Mouse (Mus musculus) hindbrain, embryonic 11.5 days (tissue): ENCODE measurements around the gene Socs4. TPM values are rescaled to one million over a fixed set of nuclear protein-coding genes. Genes with fewer than 3 reads are reported as not detected.

Source experiments
- ATAC-seq: fragments of 200-750 bp; cut with Nextera tagmentation; 2 replicates; pipeline ENCODE4 v1.8.0; 2017; ENCODE audit warnings: mild to moderate bottlenecking, moderate TSS enrichment, moderate library complexity; ENCODE audit not compliant: low FRiP score
- DNase-seq: peaks from one replicate; pipeline ENCODE4 v3.0.0-alpha.2; 2015; ENCODE audit warnings: low spot score
- H3K27ac ChIP-seq: fragments of 300-500 bp; sonication (generic); 2 replicates; pipeline ENCODE4 v1.5.1; 2014; ENCODE audit warnings: mild to moderate bottlenecking, low read depth, low read length
- H3K27me3 ChIP-seq: fragments of 300-500 bp; sonication (generic); 2 replicates; pipeline ENCODE4 v1.6.1; 2014; ENCODE audit warnings: mild to moderate bottlenecking, low read length, moderate library complexity, mixed read lengths; ENCODE audit not compliant: control insufficient read depth, insufficient read depth
- H3K36me3 ChIP-seq: fragments of 300-500 bp; sonication (generic); 2 replicates; pipeline ENCODE4 v1.6.1; 2014; ENCODE audit warnings: mild to moderate bottlenecking, low read length, moderate library complexity, mixed read lengths; ENCODE audit not compliant: control insufficient read depth, insufficient read depth
- H3K4me1 ChIP-seq: fragments of 300-500 bp; sonication (generic); replicated peaks from 2 replicates; pipeline ENCODE4 v1.6.1; 2014; ENCODE audit warnings: low read length, mixed read lengths; ENCODE audit not compliant: control insufficient read depth, insufficient read depth
- H3K4me2 ChIP-seq: fragments of 300-500 bp; sonication (generic); replicated peaks from 2 replicates; pipeline ENCODE4 v1.6.1; 2014; ENCODE audit warnings: mild to moderate bottlenecking, low read depth, low read length
- H3K4me3 ChIP-seq: fragments of 300-500 bp; sonication (generic); 2 replicates; pipeline ENCODE4 v1.5.1; 2014; ENCODE audit warnings: low read depth, low read length
- H3K9ac ChIP-seq: fragments of 300-500 bp; sonication (generic); 2 replicates; pipeline ENCODE4 v1.6.1; 2014; ENCODE audit warnings: low read depth, low read length
- H3K9me3 ChIP-seq: fragments of 300-500 bp; sonication (generic); 2 replicates; pipeline ENCODE4 v1.6.1; 2016; ENCODE audit warnings: low read length; ENCODE audit not compliant: control insufficient read depth
- WGBS: fragments of 180-500 bp; shearing (Covaris S2); extraction: QIAGEN DNeasy Blood & Tissue Kit; methylation state at CpG from one replicate; pipeline ENCODE4 v1.1.7; 2014; 5-methylcytosine and 5-hydroxymethylcytosine counted together
- polyA plus RNA-seq: library from polyadenylated mRNA; unstranded; fragments of >200 nt; fragmentation: Nextera tagmentation; extraction: Ambion mirVana; gene quantifications from 2 replicates; pipeline ENCODE4 v1.2.1, GENCODE M21; 2014

The Socs4 gene
- polyA plus RNA-seq: 5.3 and 7.2 TPM in 2 replicates

- ATAC-seq (peak; percentile 98), DNase-seq (peak; percentile 97)
- Histone ChIP-seq H3K4me1 (no peaks in the 10 kb centered on the region), H3K9ac (peak within 1 kb of the TSS; percentile 86), H3K27me3 (no peaks in the 10 kb centered on the region), H3K27ac (peak within 1 kb of the TSS; percentile 94), H3K36me3 (no peaks in the 10 kb centered on the region), H3K4me2 (peak within 1 kb of the TSS; percentile 58), H3K4me3 (peak within 1 kb of the TSS; percentile 76), H3K9me3 (no peaks in the 10 kb centered on the region)
- under 1% methylated on average over 76 of the region's 77 CpGs for WGBS
Observed at GRCm38 (mm10) chr14:47276637-47277393, at the start of gene Socs4, which contains the start of gene Wdhd1. TSS of gene Socs4 (plus strand) at chr14:47276931. TSS of gene Wdhd1 (minus strand) at chr14:47276857.

DNA sequence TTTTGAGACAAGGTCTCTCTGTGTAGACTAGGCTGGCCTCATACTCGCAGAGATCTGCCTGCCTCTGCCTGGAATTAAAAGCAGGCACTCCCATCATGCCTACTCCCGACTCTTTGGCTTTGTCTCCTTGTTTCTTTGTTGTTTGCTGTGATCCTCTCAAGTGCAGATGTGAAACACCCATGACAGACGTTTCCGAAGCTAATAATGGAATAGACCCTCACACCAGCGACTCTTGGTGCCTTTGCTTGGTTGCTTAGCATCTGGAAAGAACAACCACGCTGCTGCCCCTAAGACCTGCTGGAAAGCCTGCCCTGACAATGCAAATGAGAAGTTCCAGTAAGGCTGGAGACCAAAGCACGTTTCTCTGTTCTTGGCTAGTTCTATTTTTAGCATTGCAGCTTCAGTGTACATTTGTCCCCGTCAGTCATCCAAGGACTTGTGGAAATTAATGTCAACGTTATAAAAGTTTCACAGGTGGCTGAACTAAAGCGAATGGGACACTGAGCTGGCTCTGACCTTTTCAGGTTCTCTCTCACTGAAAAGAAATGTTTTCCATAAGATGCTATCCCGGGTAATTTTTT is 46.8 kb upstream of the Socs4 start:
- H3K4me2 ChIP-seq: no peak overlapping the region
- H3K4me1 ChIP-seq: no peaks in the 10 kb centered on the region
- H3K27ac ChIP-seq: no peak overlapping the region
- H3K4me3 ChIP-seq: no peak overlapping the region
- ATAC-seq (no peak), DNase-seq (no peak)
- H3K9ac ChIP-seq: no peak overlapping the region
- H3K36me3 ChIP-seq: no peaks in the 10 kb centered on the region
- WGBS: 81% methylated on average over 11 of the region's 11 CpGs
- H3K9me3 ChIP-seq: no peaks in the 10 kb centered on the region
- no peaks in the 10 kb centered on the region for H3K27me3 ChIP-seq

GRCm38 (mm10) chr14:47233602-47234001 is 43.1 kb upstream of the Socs4 start:
- 80% methylated on average over 2 of the region's 2 CpGs for WGBS
- no peaks in the 10 kb centered on the region for H3K36me3 ChIP-seq
- ATAC-seq (no peak), DNase-seq (no peak)
- no peak overlapping the region for H3K4me3 ChIP-seq
- no peaks in the 10 kb centered on the region for H3K27me3 ChIP-seq
- no peak overlapping the region for H3K4me2 ChIP-seq
- no peak overlapping the region for H3K9ac ChIP-seq
- no peaks in the 10 kb centered on the region for H3K4me1 ChIP-seq
- H3K27ac ChIP-seq: no peak overlapping the region
- no peaks in the 10 kb centered on the region for H3K9me3 ChIP-seq

DNA sequence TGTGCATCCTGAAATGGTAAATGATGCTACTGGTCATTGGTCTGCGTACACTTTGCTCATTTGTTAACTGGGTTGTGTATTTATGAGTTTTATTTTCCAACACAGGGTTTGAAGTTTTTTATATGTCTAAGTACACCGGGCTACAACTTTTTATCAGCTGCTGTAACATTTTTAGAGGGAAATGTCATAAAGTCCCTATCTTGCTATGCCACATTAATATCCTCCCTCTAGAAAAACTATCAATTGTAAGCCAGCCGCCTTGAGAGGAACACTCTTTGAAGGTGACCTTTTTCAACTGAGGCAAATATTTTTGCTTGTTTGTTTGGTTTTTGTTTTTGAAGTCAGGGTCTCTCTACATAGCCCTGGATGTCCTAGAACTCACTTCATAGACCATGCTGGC is 42.7 kb upstream of the Socs4 start:
- no peaks in the 10 kb centered on the region for H3K36me3 ChIP-seq
- DNase-seq: no peak
- H3K4me3 ChIP-seq: no peak overlapping the region
- H3K9ac ChIP-seq: no peak overlapping the region
- no peak overlapping the region for H3K4me2 ChIP-seq
- ATAC-seq: no peak
- no peak overlapping the region for H3K27ac ChIP-seq
- no peaks in the 10 kb centered on the region for H3K9me3 ChIP-seq
- no peaks in the 10 kb centered on the region for H3K4me1 ChIP-seq
- WGBS: 95% methylated on average over 3 of the region's 3 CpGs
- H3K27me3 ChIP-seq: no peaks in the 10 kb centered on the region

DNA sequence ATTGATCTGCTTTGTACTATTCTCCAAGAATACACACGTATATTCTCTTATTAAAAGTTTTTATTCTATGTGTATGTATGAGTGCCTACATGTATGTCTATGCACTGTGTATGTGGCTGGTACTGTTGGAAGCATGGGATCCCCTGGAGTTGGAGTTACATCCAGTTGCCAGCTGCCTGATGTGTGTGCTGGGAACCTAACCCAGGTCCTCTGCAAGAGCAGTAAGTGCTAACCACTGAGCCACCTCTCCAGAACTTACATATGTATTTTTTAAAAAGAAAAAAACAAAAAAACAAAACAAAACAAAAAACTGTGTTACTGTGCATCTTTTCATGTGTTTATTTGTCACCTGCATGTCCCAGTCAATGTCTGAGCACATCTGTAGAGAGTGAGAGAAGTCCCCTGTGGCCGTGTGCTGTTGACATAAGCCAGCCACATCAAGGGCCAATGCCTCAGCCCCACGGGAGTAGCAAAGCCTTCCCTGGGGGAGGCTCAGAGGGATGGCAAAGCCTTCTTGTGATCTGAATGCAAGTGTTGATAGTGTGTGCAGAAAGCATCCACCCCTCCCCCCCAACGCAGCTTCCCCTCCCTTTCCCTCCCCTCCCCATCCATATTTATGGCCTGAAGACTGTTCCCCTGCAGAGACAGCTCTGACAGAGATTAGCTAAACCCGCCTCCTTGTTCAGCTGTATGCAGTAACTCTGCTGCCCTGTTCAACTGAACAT is 42.0 kb upstream of the Socs4 start:
- ATAC-seq (no peak), DNase-seq (no peak)
- WGBS: 71% methylated on average over 5 of the region's 5 CpGs
- Histone ChIP-seq H3K27ac (no peak overlapping the region), H3K9me3 (no peaks in the 10 kb centered on the region), H3K9ac (no peak overlapping the region), H3K4me2 (no peak overlapping the region), H3K27me3 (no peaks in the 10 kb centered on the region), H3K36me3 (no peaks in the 10 kb centered on the region), H3K4me3 (no peak overlapping the region), H3K4me1 (no peaks in the 10 kb centered on the region)

DNA sequence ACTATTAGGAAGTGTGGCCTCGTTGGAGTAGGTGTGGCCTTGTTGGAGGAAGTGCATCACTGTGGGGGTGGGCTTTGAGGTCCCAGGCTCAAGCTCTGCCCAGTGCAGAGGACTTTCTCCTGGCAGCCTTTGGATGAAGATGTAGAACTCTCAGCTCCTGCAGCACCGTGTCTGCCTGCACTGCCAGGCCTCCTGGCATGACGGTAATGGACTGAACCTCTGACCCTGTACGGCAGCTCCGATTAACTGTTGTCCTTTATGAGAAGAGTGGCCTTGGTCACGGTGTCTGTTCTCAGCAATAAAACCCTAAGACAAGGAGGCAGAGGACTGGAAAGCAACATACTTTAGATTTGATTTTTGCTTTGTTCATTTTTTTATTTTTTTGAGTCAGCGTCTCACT is 40.2 kb upstream of the Socs4 start:
- WGBS: 91% methylated on average over 7 of the region's 7 CpGs
- H3K4me1 ChIP-seq: no peaks in the 10 kb centered on the region

GRCm38 (mm10) chr14:47237286-47237685 is 39.4 kb upstream of the Socs4 start:
- WGBS: 86% methylated on average over 4 of the region's 4 CpGs
- ATAC-seq: no peak

More for the DNA sequence above, 40.2 kb upstream of the Socs4 start:
- ATAC-seq (no peak), DNase-seq (no peak)
- Histone ChIP-seq H3K9me3 (no peaks in the 10 kb centered on the region), H3K4me3 (no peak overlapping the region), H3K9ac (no peak overlapping the region), H3K27ac (no peak overlapping the region), H3K4me2 (no peak overlapping the region), H3K36me3 (no peaks in the 10 kb centered on the region), H3K27me3 (no peaks in the 10 kb centered on the region)

GRCm38 (mm10) chr14:47240600-47240999 is 36.1 kb upstream of the Socs4 start:
- H3K4me2 ChIP-seq: no peak overlapping the region
- H3K27ac ChIP-seq: no peak overlapping the region
- H3K4me1 ChIP-seq: no peaks in the 10 kb centered on the region
- H3K36me3 ChIP-seq: no peaks in the 10 kb centered on the region
- no peak overlapping the region for H3K9ac ChIP-seq
- 92% methylated on average over 1 of the region's 1 CpGs for WGBS
- DNase-seq (no peak), ATAC-seq (no peak)
- H3K9me3 ChIP-seq: no peaks in the 10 kb centered on the region
- no peaks in the 10 kb centered on the region for H3K27me3 ChIP-seq
- H3K4me3 ChIP-seq: no peak overlapping the region

More at GRCm38 (mm10) chr14:47237286-47237685, 39.4 kb upstream of the Socs4 start:
- Histone ChIP-seq H3K36me3 (no peaks in the 10 kb centered on the region), H3K27me3 (no peaks in the 10 kb centered on the region), H3K9me3 (no peaks in the 10 kb centered on the region), H3K4me2 (no peak overlapping the region), H3K27ac (no peak overlapping the region), H3K4me3 (no peak overlapping the region), H3K4me1 (no peaks in the 10 kb centered on the region), H3K9ac (no peak overlapping the region)
- no peak for DNase-seq
